Mouse (Mus musculus) gastrocnemius, adult 2 months (tissue): Measurements from ENCODE around the gene 4930469K13Rik. TPM values are rescaled to one million over a fixed set of nuclear protein-coding genes. Genes with fewer than 3 reads are reported as not detected.
"Not testable (repeated sequence)": the region's sequence is repeated elsewhere in the genome, so short reads cannot be mapped to it uniquely, and the experiment has no call there.

Experiments used
- DNase-seq: peaks from one replicate; pipeline ENCODE4 v3.0.0; 2022
- H3K27ac ChIP-seq: fragments of 200-600 bp; 2 replicates; pipeline ENCODE4 v1.8.1; 2022; ENCODE audit warnings: mild to moderate bottlenecking
- H3K4me3 ChIP-seq: fragments of 200-600 bp; 2 replicates; pipeline ENCODE4 v1.8.1; 2022; ENCODE audit warnings: mild to moderate bottlenecking, moderate library complexity
- CTCF ChIP-seq: fragments of 200-600 bp; IDR thresholded peaks from 2 replicates; pipeline ENCODE4 v1.8.1; 2022; ENCODE audit warnings: antibody characterized with exemption, mild to moderate bottlenecking, moderate library complexity
- intact Hi-C: fragments of 180-260 bp; cut with DNase I; formaldehyde crosslinking; loops from one replicate; pipeline ENCODE4 v1.15.1; 2025
- long read RNA-seq, 2 experiments: library from polyadenylated mRNA; stranded (forward); transcript quantifications; one replicate each; pipeline ENCODE4 v2.0.0; 2021
- total RNA-seq, 2 experiments: library from RNA; stranded (reverse); gene quantifications; 2 replicates each; pipeline ENCODE4 v1.2.3; 2021

4930469K13Rik gene
- total RNA-seq: not detected
- long read RNA-seq, experiment 1: 0 reads
- long read RNA-seq, experiment 2: 0 reads

DNA sequence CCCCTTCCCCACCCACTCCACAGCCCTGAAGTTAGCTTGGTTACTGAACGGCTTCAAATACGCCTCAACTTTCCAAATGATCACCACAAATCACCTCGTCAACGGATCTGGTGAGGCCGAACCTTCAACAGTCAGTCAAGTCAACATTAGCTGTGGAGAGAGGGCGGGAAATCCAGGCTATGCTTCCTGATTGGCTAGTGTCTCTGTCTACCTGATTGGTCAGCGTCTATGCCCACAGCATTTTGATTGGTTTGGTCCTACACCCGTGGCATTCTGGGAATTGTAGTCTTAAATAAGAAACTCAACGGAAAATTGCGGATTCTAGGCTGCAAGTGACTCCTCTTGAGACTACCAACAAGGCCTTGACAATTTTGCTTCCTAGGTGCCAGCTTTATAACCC lies at the start of gene 4930469K13Rik:
Gene 4930469K13Rik, minus strand, starts transcription at position 133 of the 400 bp plus-strand sequence.
- intact Hi-C loops: no loop called here
- DNase-seq: no peak
- Histone ChIP-seq H3K4me3 (no peak within 1 kb of the TSS), H3K27ac (no peak within 1 kb of the TSS)
- no peak for TF ChIP-seq CTCF

DNA sequence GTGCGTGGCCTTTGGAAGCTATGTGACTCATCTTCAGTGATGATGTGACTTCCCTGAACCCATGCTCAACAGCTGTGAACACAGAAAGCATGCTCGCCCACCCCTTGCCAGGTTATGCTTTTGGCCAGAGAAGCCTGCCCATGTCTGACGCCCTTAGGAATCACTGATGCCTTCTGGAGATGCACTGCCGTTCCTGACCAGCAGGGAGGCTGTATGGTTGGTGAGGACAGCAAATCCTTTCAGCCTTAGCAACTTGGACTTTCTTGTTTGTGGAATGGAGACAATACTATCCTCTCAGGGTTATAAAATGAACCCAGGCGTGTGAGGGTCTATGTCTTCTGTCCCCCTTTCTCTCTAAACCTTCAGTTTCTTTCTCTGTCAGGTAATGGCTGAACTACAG lies 48.6 kb upstream of the 4930469K13Rik start:
- DNase-seq: no peak
- intact Hi-C loops: no loop called here
- H3K27ac ChIP-seq: no peak overlapping the region
- no peak for TF ChIP-seq CTCF
- no peak overlapping the region for H3K4me3 ChIP-seq

DNA sequence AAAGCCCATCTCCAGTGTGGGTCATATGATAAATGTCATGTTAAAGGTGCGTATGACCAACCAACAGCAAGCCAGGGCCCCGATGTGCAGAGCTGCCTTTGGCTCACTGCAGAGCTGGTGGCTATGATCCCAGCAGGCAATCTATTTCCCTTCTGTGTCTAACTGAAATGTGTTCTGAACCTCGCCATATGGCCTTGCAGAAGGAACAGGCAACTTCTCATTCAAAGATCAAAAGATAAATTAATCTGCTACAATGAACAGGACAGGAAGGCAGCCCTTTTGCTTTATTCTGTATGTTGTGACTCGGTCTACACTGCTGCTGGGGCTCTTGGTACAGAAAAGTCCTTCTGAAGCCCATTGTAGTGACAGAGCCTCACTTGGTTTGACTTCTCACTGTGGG lies 46.1 kb upstream of the 4930469K13Rik start:
- Histone ChIP-seq H3K4me3 (no peak overlapping the region), H3K27ac (no peak overlapping the region)
- DNase-seq: no peak
- intact Hi-C loops: no loop called here
- TF ChIP-seq CTCF: no peak

DNA sequence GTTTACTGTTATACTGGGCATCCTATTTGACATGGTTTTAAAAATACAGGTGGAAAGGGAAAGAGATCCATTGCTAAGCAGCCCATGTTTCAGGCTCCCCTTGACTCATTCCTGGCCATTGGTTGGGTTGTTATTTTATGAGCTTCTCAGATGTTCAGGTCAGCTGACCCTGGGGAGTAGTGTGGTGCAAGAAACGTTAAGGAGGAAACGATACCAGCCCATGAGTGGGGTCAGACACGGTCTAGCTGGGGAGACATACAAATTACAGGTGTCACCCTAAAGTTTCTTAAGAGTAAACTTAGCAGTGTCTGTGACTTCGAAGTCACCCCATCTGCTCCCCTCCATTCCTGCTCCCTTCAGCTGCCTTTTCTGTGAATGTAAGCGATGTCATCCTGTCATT lies 45.6 kb upstream of the 4930469K13Rik start:
- TF ChIP-seq CTCF: no peak
- Histone ChIP-seq H3K4me3 (no peak overlapping the region), H3K27ac (no peak overlapping the region)
- DNase-seq: no peak
- intact Hi-C loops: no loop called here

DNA sequence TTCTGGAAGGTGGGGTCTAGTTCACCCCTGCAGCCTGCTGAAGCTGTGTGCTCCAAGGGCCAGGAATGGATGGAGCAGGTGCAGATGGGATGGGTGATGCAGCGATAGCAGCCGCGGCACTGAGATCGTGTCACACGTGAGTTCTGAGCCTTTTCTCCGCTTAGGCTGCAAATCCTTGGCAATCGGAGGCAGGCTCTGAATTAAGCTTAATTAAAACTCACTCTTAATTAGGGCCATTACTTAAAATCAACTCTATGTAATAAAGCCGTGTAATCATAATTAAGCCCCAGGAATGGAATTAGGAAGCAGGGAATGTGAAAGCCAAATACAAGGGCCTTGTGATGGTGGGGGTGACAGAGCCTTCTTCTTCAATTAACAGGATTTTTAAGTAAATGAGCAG lies 40.9 kb upstream of the 4930469K13Rik start:
- DNase-seq: no peak

DNA sequence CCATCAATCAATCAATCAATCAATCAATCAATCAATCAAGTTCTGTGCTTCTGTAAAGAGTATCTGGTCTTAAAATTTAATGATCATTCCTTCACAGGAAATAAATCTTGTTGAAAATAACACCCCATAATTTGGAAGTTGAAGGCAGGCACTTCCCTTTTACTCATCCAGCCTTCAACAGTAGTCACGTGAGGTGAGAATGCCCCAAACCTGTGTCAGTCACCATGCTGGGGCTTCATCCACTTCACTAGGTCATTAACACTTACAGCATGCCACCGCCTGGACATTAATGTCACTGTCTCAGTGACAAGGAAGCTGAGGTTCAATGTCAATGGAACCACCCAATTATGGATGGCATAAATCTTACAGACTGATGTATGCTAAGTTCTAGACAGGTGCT lies 30.1 kb upstream of the 4930469K13Rik start:
- no peak overlapping the region for H3K27ac ChIP-seq
- no peak overlapping the region for H3K4me3 ChIP-seq
- intact Hi-C loops: no loop called here
- TF ChIP-seq CTCF: no peak
- DNase-seq: no peak

More for the DNA sequence above, 40.9 kb upstream of the 4930469K13Rik start:
- H3K4me3 ChIP-seq: no peak overlapping the region
- no peak for TF ChIP-seq CTCF
- intact Hi-C loops: no loop called here
- no peak overlapping the region for H3K27ac ChIP-seq

DNA sequence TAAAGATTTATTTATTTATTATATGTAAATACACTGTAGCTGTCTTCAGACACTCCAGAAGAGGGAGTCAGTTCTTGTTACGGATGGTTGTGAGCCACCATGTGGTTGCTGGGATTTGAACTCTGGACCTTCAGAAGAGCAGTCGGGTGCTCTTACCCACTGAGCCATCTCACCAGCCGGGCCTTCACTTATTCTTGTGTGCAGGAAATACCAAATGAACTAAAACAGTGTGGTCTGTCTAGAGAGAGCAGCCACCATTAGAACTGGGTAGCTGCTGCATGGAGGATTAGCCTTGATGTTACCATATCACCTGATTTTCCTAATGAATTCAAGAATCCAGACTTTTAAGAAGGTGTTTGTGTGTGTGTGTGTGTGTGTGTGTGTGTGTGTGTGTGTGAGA lies 27.4 kb upstream of the 4930469K13Rik start:
- H3K27ac ChIP-seq, DNase-seq, intact Hi-C loops, H3K4me3 ChIP-seq: not testable (repeated sequence)

DNA sequence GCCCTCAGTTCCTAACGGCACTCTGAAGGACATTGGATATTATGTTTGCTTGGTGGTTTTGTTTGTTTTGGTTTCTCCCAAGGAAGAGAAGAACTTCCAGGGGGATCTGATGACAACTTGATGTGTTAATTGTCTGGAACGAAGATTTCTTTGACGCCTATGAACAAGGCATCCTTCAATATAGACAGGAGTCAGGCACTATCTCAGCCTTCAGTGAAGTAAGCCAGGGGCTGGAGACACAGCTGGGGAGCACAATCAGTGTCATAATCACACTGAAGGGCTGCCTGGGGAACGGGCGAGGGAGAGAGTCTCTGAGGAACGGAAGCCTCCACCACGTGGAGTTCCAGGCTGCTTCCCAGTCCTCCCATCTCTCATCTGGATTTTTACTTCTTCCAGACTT lies 26.5 kb upstream of the 4930469K13Rik start:
- DNase-seq: peak; percentile 20
- TF ChIP-seq CTCF: no peak
- no peak overlapping the region for H3K27ac ChIP-seq
- H3K4me3 ChIP-seq: no peak overlapping the region
- intact Hi-C loops: no loop called here

DNA sequence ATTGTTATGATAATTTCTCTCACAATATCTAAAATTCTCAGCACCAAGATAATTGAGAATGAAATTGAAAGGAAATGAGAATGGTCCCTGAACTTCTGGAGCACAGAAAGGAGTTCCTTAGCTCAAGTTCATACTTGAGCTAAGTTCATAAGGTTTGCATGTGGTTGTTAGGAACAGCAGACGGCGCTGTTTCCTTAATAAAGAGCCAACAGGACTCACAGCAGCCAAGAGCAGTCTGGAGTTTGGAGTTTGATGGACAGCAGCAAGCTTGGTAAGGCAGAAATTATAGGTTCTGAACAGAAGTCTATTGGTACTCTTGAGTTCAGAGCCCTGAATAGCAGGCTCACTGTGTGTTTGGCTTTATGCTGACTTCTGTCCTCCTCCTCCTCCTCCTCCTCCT lies 24.8 kb upstream of the 4930469K13Rik start:
- H3K4me3 ChIP-seq: no peak overlapping the region
- TF ChIP-seq CTCF: peak; percentile 69
- peak; percentile 27 for DNase-seq
- H3K27ac ChIP-seq: no peak overlapping the region
- intact Hi-C loops: no loop called here

DNA sequence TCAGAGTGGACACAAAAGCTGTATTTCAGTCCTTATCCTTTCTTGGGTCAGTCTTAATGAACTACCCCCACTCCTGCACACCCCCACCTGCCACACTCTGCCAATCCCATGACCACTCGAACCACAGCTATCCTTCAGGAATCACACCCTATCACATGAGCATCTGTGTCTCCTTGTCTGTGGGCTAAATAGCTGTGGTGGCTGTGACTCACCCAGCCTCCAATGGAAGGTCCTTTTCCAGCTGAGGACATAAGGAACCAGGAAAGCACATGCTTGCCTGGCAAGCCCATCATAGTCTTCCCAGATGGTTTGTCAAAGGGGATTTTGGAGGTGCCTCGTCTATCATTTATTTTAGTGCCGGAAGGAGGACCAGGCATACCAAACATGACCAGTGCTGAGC lies 20.0 kb upstream of the 4930469K13Rik start:
- intact Hi-C loops: no loop called here
- no peak for TF ChIP-seq CTCF
- DNase-seq: no peak
- no peak overlapping the region for H3K27ac ChIP-seq
- H3K4me3 ChIP-seq: no peak overlapping the region

DNA sequence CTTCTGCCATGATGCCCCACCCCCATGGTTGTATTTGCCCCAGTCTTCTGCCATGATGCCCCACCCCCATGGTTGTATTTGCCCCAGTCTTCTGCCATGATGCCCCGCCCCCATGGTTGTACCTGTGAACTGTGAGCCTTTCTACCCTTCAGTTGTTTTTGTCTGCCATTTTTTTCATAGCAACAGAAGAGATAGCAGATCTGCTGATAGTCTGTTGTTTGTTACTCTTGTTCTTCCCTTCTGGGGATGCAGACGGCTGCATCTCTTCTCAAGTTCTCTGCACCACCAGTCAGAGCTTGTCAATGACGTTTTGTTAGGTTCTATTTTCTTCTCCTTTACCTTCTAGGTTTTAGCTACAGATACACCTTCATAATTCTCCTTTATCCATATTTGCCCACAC lies 19.2 kb upstream of the 4930469K13Rik start:
- Histone ChIP-seq H3K4me3 (no peak overlapping the region), H3K27ac (no peak overlapping the region)
- intact Hi-C loops: no loop called here
- no peak for TF ChIP-seq CTCF
- no peak for DNase-seq

DNA sequence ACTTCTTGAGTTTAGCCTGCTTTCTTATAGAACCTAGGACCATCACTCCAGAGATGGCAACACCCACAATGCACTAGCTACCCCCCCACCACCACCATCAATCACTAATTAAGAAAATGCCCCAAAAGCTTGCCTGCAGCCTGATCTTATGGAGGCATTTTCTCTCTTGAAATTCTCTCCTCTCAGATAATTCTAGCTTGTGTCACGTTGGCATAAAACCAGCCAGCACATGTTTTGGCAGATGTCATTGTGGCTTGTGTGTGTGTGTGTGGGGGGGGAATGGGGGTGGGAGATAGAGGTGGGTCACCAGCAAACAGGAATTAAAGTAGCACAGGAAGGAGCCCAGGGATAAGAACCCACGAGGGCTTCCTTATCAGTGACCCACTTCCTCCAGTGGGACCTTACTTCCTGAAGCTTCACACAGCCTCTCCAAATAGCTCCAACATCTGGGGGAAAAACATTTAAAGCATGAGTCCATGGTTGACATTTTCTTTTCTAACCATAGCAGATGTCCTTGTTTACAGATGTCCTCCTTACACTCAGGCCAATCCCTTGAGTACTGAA lies 18.3 kb upstream of the 4930469K13Rik start:
- no peak for DNase-seq
- intact Hi-C loops: no loop called here
- Histone ChIP-seq H3K27ac (no peak overlapping the region), H3K4me3 (no peak overlapping the region)
- no peak for TF ChIP-seq CTCF

DNA sequence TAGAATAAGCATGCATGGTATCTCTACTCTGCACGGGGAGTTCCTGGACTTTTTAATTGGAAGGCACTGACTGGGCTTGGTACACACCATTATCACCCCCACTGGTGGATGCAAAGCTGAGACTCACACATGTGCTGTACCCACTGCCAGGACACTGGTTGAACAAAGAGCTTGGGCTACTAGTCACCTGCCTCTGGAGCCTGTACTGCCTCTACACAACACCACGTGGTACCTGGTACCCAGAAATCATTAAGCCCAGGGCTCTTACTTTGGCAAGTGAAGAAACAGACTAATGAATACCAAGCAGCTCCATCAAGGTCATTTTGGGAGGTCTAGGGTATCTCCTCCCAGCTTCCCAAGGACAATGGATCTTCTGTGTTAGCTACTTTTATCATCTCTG lies 15.4 kb upstream of the 4930469K13Rik start:
- no peak for TF ChIP-seq CTCF
- DNase-seq: no peak
- Histone ChIP-seq H3K27ac (no peak overlapping the region), H3K4me3 (no peak overlapping the region)
- intact Hi-C loops: no loop called here

DNA sequence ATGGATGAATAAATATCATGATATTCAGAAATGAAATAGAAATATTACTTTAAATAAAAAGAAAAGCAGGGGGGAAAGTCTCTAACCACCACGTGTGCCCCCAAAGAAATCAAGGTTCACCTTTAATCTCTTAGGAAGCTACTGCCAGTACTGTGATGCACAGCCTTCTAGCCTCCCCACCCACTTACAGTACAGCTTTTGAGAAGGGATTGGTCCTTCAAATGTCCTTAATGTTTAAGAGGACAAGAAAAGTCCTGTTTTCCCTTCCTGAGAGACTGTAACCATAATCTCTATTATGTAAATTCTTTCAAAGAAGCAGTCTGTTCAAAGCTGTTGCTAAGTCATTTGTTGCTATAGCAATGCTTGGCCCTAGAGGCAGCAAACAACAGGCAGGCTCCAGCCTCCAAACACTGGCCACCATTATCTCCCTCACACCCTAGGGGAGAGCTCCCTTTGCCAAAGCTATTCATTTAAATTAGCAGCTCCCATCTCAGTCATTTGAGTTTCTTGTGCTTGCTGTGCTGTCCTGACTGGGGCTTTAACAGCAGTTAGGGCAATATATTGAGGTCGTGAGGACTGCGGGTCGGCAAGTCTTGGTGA lies 14.5 kb upstream of the 4930469K13Rik start:
- TF ChIP-seq CTCF: no peak
- intact Hi-C loops: no loop called here
- no peak for DNase-seq
- Histone ChIP-seq H3K4me3 (no peak overlapping the region), H3K27ac (no peak overlapping the region)
